Mouse (Mus musculus): Measurements from ENCODE around the gene Ppcdc. TPM values are rescaled to one million over a fixed set of nuclear protein-coding genes. Genes with fewer than 3 reads are reported as not detected.
"Not testable (repeated sequence)": the region's sequence is repeated elsewhere in the genome, so short reads cannot be mapped to it uniquely, and the experiment has no call there.

Ppcdc gene
- polyA plus RNA-seq, 1 experiment from 2014 or later: 11.3 TPM

GRCm38 (mm10) chr9:57427123-57427522 is 12.8 kb downstream of the Ppcdc start:
- H3K4me3 ChIP-seq (replicated peaks); H3K9ac ChIP-seq; ATAC-seq (ENCODE audit: low read depth); H3K36me3 ChIP-seq; H3K27ac ChIP-seq; H3K9me3 ChIP-seq (replicated peaks); H3K27me3 ChIP-seq; DNase-seq; H3K4me2 ChIP-seq: not testable (repeated sequence)
- peaks cover 22% of the 10 kb centered on the region for H3K4me1 ChIP-seq (replicated peaks)
- WGBS (ENCODE audit: insufficient replicate concordance): 76% methylated on average over 4 of the region's 4 CpGs

GRCm38 (mm10) chr9:57425116-57425515 is 14.8 kb downstream of the Ppcdc start:
- Histone ChIP-seq H3K36me3 (no peaks in the 10 kb centered on the region), H3K27me3 (no peaks in the 10 kb centered on the region), H3K4me1 (replicated peaks) (peaks cover 30% of the 10 kb centered on the region), H3K27ac (peak overlapping the region; percentile 43), H3K9ac (no peak overlapping the region), H3K4me2 (no peak overlapping the region), H3K4me3 (replicated peaks) (no peak overlapping the region), H3K9me3 (replicated peaks) (no peaks in the 10 kb centered on the region)
- DNase-seq: no peak
- ATAC-seq (ENCODE audit: low read depth): 0 out of 2 replicates have a peak, but pooled peaks have one; percentile 22
- 37% methylated on average over 3 of the region's 3 CpGs for WGBS (ENCODE audit: insufficient replicate concordance)

GRCm38 (mm10) chr9:57424066-57424465 is 15.9 kb downstream of the Ppcdc start:
- no peak for ATAC-seq (ENCODE audit: low read depth)

GRCm38 (mm10) chr9:57421688-57422111 is 18.2 kb downstream of the Ppcdc start:
- H3K4me2 ChIP-seq: no peak overlapping the region

More at GRCm38 (mm10) chr9:57424066-57424465, 15.9 kb downstream of the Ppcdc start:
- Histone ChIP-seq H3K27me3 (no peaks in the 10 kb centered on the region), H3K4me2 (no peak overlapping the region), H3K9me3 (replicated peaks) (no peaks in the 10 kb centered on the region), H3K4me1 (replicated peaks) (peaks cover 35% of the 10 kb centered on the region), H3K4me3 (replicated peaks) (no peak overlapping the region), H3K36me3 (no peaks in the 10 kb centered on the region), H3K27ac (no peak overlapping the region), H3K9ac (no peak overlapping the region)
- no peak for DNase-seq
- 57% methylated on average over 6 of the region's 6 CpGs for WGBS (ENCODE audit: insufficient replicate concordance)

DNA sequence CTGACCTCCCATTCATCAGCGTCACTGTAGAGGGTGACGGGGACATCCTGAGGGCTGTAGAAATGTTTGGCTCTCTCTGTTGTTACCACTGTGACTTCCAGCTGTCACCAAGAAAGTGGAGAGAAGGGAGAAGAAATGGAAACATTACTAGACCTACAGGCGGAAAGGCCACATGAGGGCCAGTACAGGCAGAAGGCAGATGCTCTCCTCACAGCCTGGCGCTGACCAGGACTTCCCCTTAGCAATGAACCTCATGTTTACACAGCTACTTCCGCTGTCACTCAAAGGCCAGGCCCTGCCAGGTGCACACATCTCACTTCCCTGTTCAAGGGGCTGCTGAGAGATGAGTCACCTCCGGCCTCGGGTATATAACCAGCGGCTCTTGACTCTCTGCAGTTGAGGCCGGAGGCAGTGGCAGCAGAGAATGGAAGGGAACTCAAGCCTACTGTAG is 18.8 kb downstream of the Ppcdc start:
- WGBS (ENCODE audit: insufficient replicate concordance): 21% methylated on average over 9 of the region's 9 CpGs
- H3K4me3 ChIP-seq (replicated peaks): no peak overlapping the region
- no peak for DNase-seq
- no peaks in the 10 kb centered on the region for H3K36me3 ChIP-seq
- H3K9ac ChIP-seq: no peak overlapping the region
- no peaks in the 10 kb centered on the region for H3K27me3 ChIP-seq
- peak overlapping the region; percentile 72 for H3K27ac ChIP-seq
- peak; percentile 67 for ATAC-seq (ENCODE audit: low read depth)
- no peaks in the 10 kb centered on the region for H3K9me3 ChIP-seq (replicated peaks)
- peaks cover 32% of the 10 kb centered on the region for H3K4me1 ChIP-seq (replicated peaks)
- no peak overlapping the region for H3K4me2 ChIP-seq

More at GRCm38 (mm10) chr9:57421688-57422111, 18.2 kb downstream of the Ppcdc start:
- H3K4me1 ChIP-seq (replicated peaks): peaks cover 32% of the 10 kb centered on the region
- WGBS (ENCODE audit: insufficient replicate concordance): 38% methylated on average over 5 of the region's 5 CpGs
- DNase-seq (no peak), ATAC-seq (ENCODE audit: low read depth) (no peak)
- no peak overlapping the region for H3K9ac ChIP-seq
- no peak overlapping the region for H3K4me3 ChIP-seq (replicated peaks)
- H3K27ac ChIP-seq: peak overlapping the region; percentile 72; the same call in 1 of the 2 replicates
- no peaks in the 10 kb centered on the region for H3K36me3 ChIP-seq
- no peaks in the 10 kb centered on the region for H3K9me3 ChIP-seq (replicated peaks)
- no peaks in the 10 kb centered on the region for H3K27me3 ChIP-seq

DNA sequence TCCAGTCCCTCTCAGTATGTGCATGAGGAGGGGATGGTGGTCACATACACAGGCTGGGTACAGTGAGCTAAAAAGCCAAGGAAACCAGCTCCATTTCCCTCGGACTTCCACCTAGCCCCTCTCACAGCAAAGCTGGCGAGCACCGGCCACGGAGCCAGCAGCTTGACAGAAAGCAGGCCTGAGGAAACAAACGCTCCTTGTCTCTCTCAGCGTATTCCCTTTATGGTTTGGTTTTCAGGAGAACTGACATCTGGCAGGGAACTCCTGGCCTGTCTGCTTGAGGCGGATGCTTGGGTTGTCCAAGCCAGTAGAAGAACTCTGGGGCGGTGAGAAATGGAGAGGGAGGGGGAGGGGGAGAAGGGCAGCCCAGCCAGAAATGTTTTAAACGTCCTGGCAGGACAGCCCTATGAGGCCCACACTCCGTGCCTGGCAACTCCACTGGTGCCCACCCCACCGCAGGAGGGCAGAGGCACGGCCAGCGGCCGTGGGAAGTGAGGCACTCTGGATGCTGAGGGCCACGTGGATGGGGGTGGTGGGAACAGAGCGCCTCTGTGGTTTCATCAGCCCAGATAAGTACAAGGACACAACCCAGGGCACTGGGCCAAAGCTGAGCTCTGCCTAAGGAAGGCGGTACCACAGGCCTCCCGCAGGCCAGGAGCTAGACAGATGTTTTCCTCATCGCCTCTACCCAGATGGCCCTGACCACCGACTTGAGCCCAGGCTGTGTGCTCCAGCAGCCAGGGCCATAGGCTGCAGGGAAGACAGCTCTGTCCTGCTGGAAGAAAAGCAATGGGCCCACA is 19.4 kb downstream of the Ppcdc start:
- no peaks in the 10 kb centered on the region for H3K36me3 ChIP-seq
- peak overlapping the region; percentile 72 for H3K27ac ChIP-seq
- H3K4me1 ChIP-seq (replicated peaks): peaks cover 32% of the 10 kb centered on the region
- H3K27me3 ChIP-seq: no peaks in the 10 kb centered on the region
- no peak overlapping the region for H3K4me3 ChIP-seq (replicated peaks)
- no peaks in the 10 kb centered on the region for H3K9me3 ChIP-seq (replicated peaks)
- no peak overlapping the region for H3K9ac ChIP-seq
- DNase-seq (no peak), ATAC-seq (ENCODE audit: low read depth) (peak; percentile 77)
- no peak overlapping the region for H3K4me2 ChIP-seq
- WGBS (ENCODE audit: insufficient replicate concordance): 30% methylated on average over 20 of the region's 20 CpGs

DNA sequence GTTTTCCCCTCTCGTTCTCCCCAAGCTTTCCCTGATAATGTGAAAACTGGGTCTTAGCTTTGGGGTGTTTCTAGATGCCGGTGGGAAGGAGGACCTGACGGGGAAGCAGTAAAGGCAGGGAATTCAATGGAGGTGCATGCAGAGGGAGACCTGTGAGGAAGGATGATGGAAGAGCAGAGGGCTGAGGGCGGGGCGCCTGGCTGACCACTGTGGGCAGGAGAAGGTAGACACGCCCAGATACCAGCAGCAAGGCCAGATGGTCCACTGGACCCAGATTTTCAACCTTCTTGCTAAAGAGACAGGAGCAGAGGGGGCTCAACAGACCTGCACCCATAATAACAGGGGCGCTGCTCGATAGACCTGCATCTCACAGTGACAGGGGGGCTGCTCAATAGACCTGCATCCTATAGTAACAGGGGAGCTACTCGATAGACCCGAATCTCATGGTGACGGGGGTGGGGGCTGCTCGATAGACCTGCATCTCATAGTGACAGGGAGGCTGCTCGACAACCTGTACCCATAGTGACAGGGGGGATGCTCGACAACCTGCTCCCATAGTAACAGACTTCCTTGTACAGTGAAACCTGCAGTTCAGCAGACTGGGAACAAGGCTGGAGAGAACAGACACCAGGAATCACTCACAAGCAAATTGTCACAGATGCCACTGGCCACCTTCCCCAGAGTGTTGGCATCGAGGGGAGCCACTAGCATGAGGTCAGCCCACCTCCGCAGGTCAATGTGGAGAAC is 20.2 kb downstream of the Ppcdc start:
- H3K36me3 ChIP-seq: no peaks in the 10 kb centered on the region
- ATAC-seq (ENCODE audit: low read depth) (no peak), DNase-seq (no peak)
- no peak overlapping the region for H3K9ac ChIP-seq
- no peaks in the 10 kb centered on the region for H3K27me3 ChIP-seq
- H3K27ac ChIP-seq: peak overlapping the region; percentile 72
- peaks cover 28% of the 10 kb centered on the region for H3K4me1 ChIP-seq (replicated peaks)
- H3K4me3 ChIP-seq (replicated peaks): no peak overlapping the region
- WGBS (ENCODE audit: insufficient replicate concordance): 70% methylated on average over 16 of the region's 16 CpGs
- H3K9me3 ChIP-seq (replicated peaks): no peaks in the 10 kb centered on the region
- H3K4me2 ChIP-seq: no peak overlapping the region

DNA sequence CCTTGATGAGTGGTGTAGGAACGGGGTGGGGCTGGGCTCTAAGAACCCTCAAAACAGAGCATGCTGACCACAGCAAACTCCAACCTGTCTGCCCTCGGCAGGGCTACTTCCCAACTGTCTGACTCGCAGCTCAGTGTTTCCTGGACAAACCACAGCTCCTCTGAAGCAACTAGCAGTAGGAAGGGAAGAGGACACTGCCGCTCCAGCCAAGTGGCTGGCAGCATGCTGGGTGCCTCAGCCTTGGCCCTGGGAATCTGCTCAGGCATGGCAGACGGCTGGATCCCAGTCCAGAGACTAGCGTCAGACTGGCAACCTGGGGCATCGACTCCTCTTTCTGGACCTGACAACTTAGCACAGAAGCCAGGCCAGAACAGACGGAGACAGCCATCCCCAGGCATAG is 22.6 kb downstream of the Ppcdc start:
- H3K4me1 ChIP-seq (replicated peaks): peaks cover 24% of the 10 kb centered on the region
- no peak overlapping the region for H3K27ac ChIP-seq
- H3K27me3 ChIP-seq: no peaks in the 10 kb centered on the region
- ATAC-seq (ENCODE audit: low read depth) (no peak), DNase-seq (no peak)
- H3K9me3 ChIP-seq (replicated peaks): no peaks in the 10 kb centered on the region
- H3K4me2 ChIP-seq: no peak overlapping the region
- 0 out of 2 replicates have a peak, but pooled peaks cover 3% of the 10 kb centered on the region for H3K36me3 ChIP-seq
- H3K4me3 ChIP-seq (replicated peaks): no peak overlapping the region
- H3K9ac ChIP-seq: no peak overlapping the region
- WGBS (ENCODE audit: insufficient replicate concordance): 49% methylated on average over 8 of the region's 8 CpGs

GRCm38 (mm10) chr9:57407120-57407905 is 32.6 kb downstream of the Ppcdc start:
- H3K9me3 ChIP-seq (replicated peaks): no peaks in the 10 kb centered on the region
- no peak for DNase-seq
- H3K4me3 ChIP-seq (replicated peaks): no peak overlapping the region
- ATAC-seq (ENCODE audit: low read depth): no peak
- H3K9ac ChIP-seq: no peak overlapping the region
- H3K36me3 ChIP-seq: no peaks in the 10 kb centered on the region
- no peaks in the 10 kb centered on the region for H3K27me3 ChIP-seq
- no peaks in the 10 kb centered on the region for H3K4me1 ChIP-seq (replicated peaks)
- 72% methylated on average over 9 of the region's 9 CpGs for WGBS (ENCODE audit: insufficient replicate concordance)
- no peak overlapping the region for H3K27ac ChIP-seq
- no peak overlapping the region for H3K4me2 ChIP-seq

DNA sequence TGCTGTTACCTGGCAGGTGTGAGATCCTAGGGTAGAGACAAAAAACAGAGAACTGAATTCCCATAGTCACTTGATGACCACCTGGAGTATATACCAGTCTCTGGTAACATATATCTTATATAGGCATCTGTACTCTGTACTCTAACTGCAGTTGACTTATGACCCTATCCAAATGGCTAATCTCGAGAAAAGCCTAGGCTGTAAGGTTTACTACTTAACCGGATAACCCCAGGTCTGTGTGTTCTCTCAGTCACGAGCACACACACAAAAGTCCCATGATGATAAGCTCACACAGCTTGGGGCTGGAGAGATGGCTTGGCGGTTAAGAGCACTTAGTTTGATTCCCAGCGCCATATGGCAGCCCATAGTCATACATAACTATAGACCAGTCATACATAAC is 33.5 kb downstream of the Ppcdc start:
- ATAC-seq (ENCODE audit: low read depth) (no peak), DNase-seq (no peak)
- Histone ChIP-seq H3K36me3 (no peaks in the 10 kb centered on the region), H3K27ac (no peak overlapping the region), H3K27me3 (no peaks in the 10 kb centered on the region), H3K4me3 (replicated peaks) (no peak overlapping the region), H3K9me3 (replicated peaks) (no peaks in the 10 kb centered on the region), H3K9ac (no peak overlapping the region), H3K4me2 (no peak overlapping the region), H3K4me1 (replicated peaks) (no peaks in the 10 kb centered on the region)
- WGBS (ENCODE audit: insufficient replicate concordance): 74% methylated on average over 5 of the region's 5 CpGs

DNA sequence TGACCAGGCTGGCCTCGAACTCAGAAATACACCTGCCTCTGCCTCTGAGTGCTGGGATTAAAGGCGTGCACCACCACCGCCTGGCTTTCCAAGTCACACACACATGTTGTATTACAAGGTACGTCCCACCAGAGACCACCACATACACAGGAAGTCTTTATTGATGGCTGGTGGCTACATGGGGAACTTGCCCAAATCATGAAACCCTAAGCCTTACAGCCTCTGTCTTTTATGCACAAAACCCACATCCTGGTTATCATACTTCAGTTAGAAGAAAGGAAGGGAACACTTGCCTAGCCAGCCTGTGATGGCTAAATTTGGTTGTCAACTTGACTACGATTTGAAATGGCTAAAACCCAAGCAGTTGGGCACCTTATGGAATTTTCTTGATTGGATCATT is 35.9 kb downstream of the Ppcdc start:
- H3K4me3 ChIP-seq (replicated peaks): no peak overlapping the region
- H3K4me2 ChIP-seq: no peak overlapping the region
- H3K4me1 ChIP-seq (replicated peaks): no peaks in the 10 kb centered on the region
- H3K27me3 ChIP-seq: no peaks in the 10 kb centered on the region
- DNase-seq (no peak), ATAC-seq (ENCODE audit: low read depth) (no peak)
- no peak overlapping the region for H3K27ac ChIP-seq
- H3K9me3 ChIP-seq (replicated peaks): 0 out of 2 replicates have a peak, but pooled peaks cover 4% of the 10 kb centered on the region
- 48% methylated on average over 5 of the region's 5 CpGs for WGBS (ENCODE audit: insufficient replicate concordance)
- H3K36me3 ChIP-seq: no peaks in the 10 kb centered on the region
- H3K9ac ChIP-seq: no peak overlapping the region
